Comparison of ENCODE assay signal across 8 mouse cellular contexts in genomic region chr7:19157160-19157800, GRCm38 (mm10). TPM values are rescaled to one million over a fixed set of nuclear protein-coding genes. Genes with fewer than 3 reads are reported as not detected.
A peak's percentile ranks its signal among the peaks of the same experiment; 100 is the strongest.
DNase-seq lines count a peak whose midpoint lies in the region; ATAC-seq and TF ChIP-seq lines count a peak whose summit lies in the region.

No protein-coding gene starts in this region.

- no peak for TF ChIP-seq CTCF in Patski (IDR thresholded peaks at IDR 0.05)
- TF ChIP-seq CTCF in left cerebral cortex, adult 2 months (IDR thresholded peaks at IDR 0.05) = peak; percentile 99

- H3K4me3 ChIP-seq in hindbrain, embryonic 16.5 days (ENCODE audit: low read length) = peak overlapping the region; percentile 24; the same call in 1 of the 2 replicates
- H3K4me3 ChIP-seq in left cerebral cortex, adult 2 months = no peak overlapping the region

- no peaks in the 10 kb centered on the region for H3K27me3 ChIP-seq in Patski
- H3K27me3 ChIP-seq in hindbrain, embryonic 16.5 days (replicated peaks; ENCODE audit: control insufficient read depth, insufficient read depth, low read length) = peaks cover 2% of the 10 kb centered on the region; the same call in 1 of the 2 replicates

- peak overlapping the region; percentile 53 for H3K4me2 ChIP-seq in hindbrain, embryonic 16.5 days (ENCODE audit: low read length)

- no peaks in the 10 kb centered on the region for H3K9me3 ChIP-seq in hindbrain, embryonic 16.5 days (ENCODE audit: control insufficient read depth, low read length)

- POLR2A ChIA-PET in Patski (lab: Charles Lee) = no interaction called here

- peak; percentile 70 for ATAC-seq in Patski
- ATAC-seq in hindbrain, embryonic 16.5 days = peak; percentile 69
- ATAC-seq in megakaryocyte, adult 5-6 weeks (ENCODE audit: poor library complexity, severe bottlenecking) = peak; percentile 99

- CTCF ChIA-PET in Patski (lab: Charles Lee) = interaction anchor here (1.2 kb wide), 1 partner anchor 52 kb away, joined by 9 read pairs; no protein-coding TSS in a partner anchor

- H3K9ac ChIP-seq in hindbrain, embryonic 16.5 days (ENCODE audit: low read depth, low read length) = peak overlapping the region; percentile 46

- in situ Hi-C loops in Patski (cut with MboI; ENCODE audit: low pct_unique_long_range_greater_than_20kb) = no loop called here

- 0 out of 2 replicates have a peak overlapping the region, but pooled peaks have one; percentile 19 for H3K27ac ChIP-seq in hindbrain, embryonic 16.5 days (ENCODE audit: low read depth, low read length)
- H3K27ac ChIP-seq in left cerebral cortex, adult 2 months = peak overlapping the region; percentile 55

- peaks cover 13% of the 10 kb centered on the region for H3K4me1 ChIP-seq in hindbrain, embryonic 16.5 days (ENCODE audit: control insufficient read depth, insufficient read depth, low read depth, low read length)

- DNase-seq in Patski (ENCODE audit: low read depth, low spot score) = no peak
- peak; percentile 97 to 98 for DNase-seq in cerebellum, postnatal 36 days
- DNase-seq in gastrocnemius, adult 18-20 months (ENCODE audit: low spot score) = peak; percentile 90
- DNase-seq in left cerebral cortex, adult 2 months (ENCODE audit: extremely low spot score in 1 of 2, low spot score in 2 of 2) = peak; percentile 91 to 98
- peak; percentile 92 for DNase-seq in right cerebral cortex, adult 18-20 months
- DNase-seq in urinary bladder, postnatal 10 days (ENCODE audit: low spot score) = peak; percentile 83

- WGBS in hindbrain, embryonic 16.5 days = 4% methylated on average over 30 of the region's 30 CpGs

- intact Hi-C loops in left cerebral cortex, adult 2 months (cut with DNase I) = loop anchor here (1.0 kb wide), 1 partner anchor 16 kb away; no protein-coding TSS in a partner anchor

- peaks cover 14% of the 10 kb centered on the region for H3K36me3 ChIP-seq in hindbrain, embryonic 16.5 days (ENCODE audit: control insufficient read depth, insufficient read depth, low read length)

RNA-seq across cellular contexts. Expression of gene Snrpd2, which starts 7.8 kb away (rescaled TPM):
- 108 TPM for polyA plus RNA-seq in Patski (2021)
- total RNA-seq in gastrocnemius, adult 18-20 months (2021) = 10 to 100 TPM; 50.5 to 55.4 TPM
- 107 and 110 TPM in 2 replicates for polyA plus RNA-seq in hindbrain, embryonic 16.5 days (2015; fragmentation: Nextera tagmentation; extraction: Ambion mirVana)
- 10 to 100 TPM; 69.8 to 73.3 TPM for total RNA-seq in left cerebral cortex, adult 2 months (2021)
- 44.2 and 53.7 TPM in 2 replicates for total RNA-seq in megakaryocyte, adult 5-6 weeks (2015)
- total RNA-seq in megakaryocyte, adult 5-6 weeks (2017) = 28.3 and 32.4 TPM in 2 replicates

RNA-seq across cellular contexts. Expression of gene Qpctl, which starts 8.2 kb away (rescaled TPM):
- polyA plus RNA-seq in Patski (2021) = 15.8 TPM
- total RNA-seq in gastrocnemius, adult 18-20 months (2021) = 1 to 10 TPM; 1.9 to 2.0 TPM
- polyA plus RNA-seq in hindbrain, embryonic 16.5 days (2015; fragmentation: Nextera tagmentation; extraction: Ambion mirVana) = 24.0 and 26.3 TPM in 2 replicates
- 10 to 100 TPM; 14.8 to 16.3 TPM for total RNA-seq in left cerebral cortex, adult 2 months (2021)
- total RNA-seq in megakaryocyte, adult 5-6 weeks (2015) = 6.6 and 7.9 TPM in 2 replicates
- total RNA-seq in megakaryocyte, adult 5-6 weeks (2017) = 3.5 and 4.5 TPM in 2 replicates

RNA-seq across cellular contexts. Expression of gene Gipr, which starts 8.6 kb away (rescaled TPM):
- 0.08 TPM for polyA plus RNA-seq in Patski (2021)
- not detected for total RNA-seq in gastrocnemius, adult 18-20 months (2021)
- 2.0 and 2.9 TPM in 2 replicates for polyA plus RNA-seq in hindbrain, embryonic 16.5 days (2015; fragmentation: Nextera tagmentation; extraction: Ambion mirVana)
- total RNA-seq in left cerebral cortex, adult 2 months (2021) = 1 to 10 TPM; 1.8 to 1.9 TPM
- not detected in 2 replicates for total RNA-seq in megakaryocyte, adult 5-6 weeks (2015)
- not detected in 2 replicates for total RNA-seq in megakaryocyte, adult 5-6 weeks (2017)

RNA-seq across cellular contexts. Expression of gene Eml2, which starts 18.9 kb away (rescaled TPM):
- polyA plus RNA-seq in Patski (2021) = 73.6 TPM
- total RNA-seq in gastrocnemius, adult 18-20 months (2021) = 10 to 100 TPM; 13.9 to 15.0 TPM
- 9.4 and 12.3 TPM in 2 replicates for polyA plus RNA-seq in hindbrain, embryonic 16.5 days (2015; fragmentation: Nextera tagmentation; extraction: Ambion mirVana)
- 100 to 1,000 TPM; 131 to 138 TPM for total RNA-seq in left cerebral cortex, adult 2 months (2021)
- total RNA-seq in megakaryocyte, adult 5-6 weeks (2015) = 5.2 and 9.1 TPM in 2 replicates
- total RNA-seq in megakaryocyte, adult 5-6 weeks (2017) = 8.7 and 13.4 TPM in 2 replicates

RNA-seq across cellular contexts. Expression of gene Fbxo46, which starts 37.6 kb away (rescaled TPM):
- polyA plus RNA-seq in Patski (2021) = 13.0 TPM
- 1 to 10 TPM; 2.2 to 2.6 TPM for total RNA-seq in gastrocnemius, adult 18-20 months (2021)
- 16.4 and 17.7 TPM in 2 replicates for polyA plus RNA-seq in hindbrain, embryonic 16.5 days (2015; fragmentation: Nextera tagmentation; extraction: Ambion mirVana)
- total RNA-seq in left cerebral cortex, adult 2 months (2021) = 10 to 100 TPM; 13.4 to 14.3 TPM
- 1.5 and 1.9 TPM in 2 replicates for total RNA-seq in megakaryocyte, adult 5-6 weeks (2015)
- 6.5 and 6.9 TPM in 2 replicates for total RNA-seq in megakaryocyte, adult 5-6 weeks (2017)
